Mouse (Mus musculus): ENCODE data around the gene Adgrb2.

Gene Adgrb2

GRCm38 (mm10) chr4:129987825-129988504 is 3.3 kb downstream of the Adgrb2 start:
- peak; percentile 48 for DNase-seq

GRCm38 (mm10) chr4:129989925-129990324 is 5.3 kb downstream of the Adgrb2 start:
- no peak for DNase-seq

DNA sequence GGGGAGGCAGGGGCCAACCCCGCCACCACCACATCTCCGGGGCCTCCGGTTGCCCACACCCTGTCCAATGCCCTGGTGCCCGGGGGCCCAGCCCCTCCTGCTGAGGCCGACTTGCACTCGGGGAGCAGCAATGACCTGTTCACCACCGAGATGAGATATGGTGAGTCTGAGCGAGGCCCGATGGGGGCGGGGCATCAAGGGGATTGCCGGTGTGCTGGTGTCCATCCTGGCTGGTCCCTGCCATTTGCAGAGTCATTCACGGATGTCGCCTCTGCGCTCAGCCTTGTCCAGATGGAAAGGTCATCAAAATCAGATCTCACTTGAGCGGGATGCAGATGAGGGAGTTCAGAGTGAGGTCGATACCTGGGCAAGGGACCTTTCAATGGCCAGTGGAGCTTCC is 8.1 kb downstream of the Adgrb2 start:
- DNase-seq = no peak

DNA sequence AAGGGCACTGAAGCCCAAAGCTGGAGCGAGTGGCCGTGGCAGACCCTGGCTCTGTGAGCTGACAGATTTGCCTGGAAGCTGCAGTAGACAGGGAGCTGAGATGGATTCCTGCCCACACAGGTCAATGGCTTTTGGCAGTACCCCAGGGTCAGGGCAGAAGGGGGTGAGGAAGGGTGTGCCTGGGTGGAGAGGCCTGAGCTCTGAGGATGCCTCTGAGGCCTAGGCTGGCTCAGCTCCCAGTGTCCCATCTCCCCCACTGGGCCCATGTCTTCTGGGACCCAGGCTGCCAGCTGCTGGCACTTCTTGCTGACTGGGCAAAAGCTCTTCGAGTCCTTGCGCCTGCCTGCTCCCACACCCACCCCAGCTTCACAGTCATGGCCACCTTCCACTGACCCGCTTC is 8.5 kb downstream of the Adgrb2 start:
- no peak for DNase-seq

DNA sequence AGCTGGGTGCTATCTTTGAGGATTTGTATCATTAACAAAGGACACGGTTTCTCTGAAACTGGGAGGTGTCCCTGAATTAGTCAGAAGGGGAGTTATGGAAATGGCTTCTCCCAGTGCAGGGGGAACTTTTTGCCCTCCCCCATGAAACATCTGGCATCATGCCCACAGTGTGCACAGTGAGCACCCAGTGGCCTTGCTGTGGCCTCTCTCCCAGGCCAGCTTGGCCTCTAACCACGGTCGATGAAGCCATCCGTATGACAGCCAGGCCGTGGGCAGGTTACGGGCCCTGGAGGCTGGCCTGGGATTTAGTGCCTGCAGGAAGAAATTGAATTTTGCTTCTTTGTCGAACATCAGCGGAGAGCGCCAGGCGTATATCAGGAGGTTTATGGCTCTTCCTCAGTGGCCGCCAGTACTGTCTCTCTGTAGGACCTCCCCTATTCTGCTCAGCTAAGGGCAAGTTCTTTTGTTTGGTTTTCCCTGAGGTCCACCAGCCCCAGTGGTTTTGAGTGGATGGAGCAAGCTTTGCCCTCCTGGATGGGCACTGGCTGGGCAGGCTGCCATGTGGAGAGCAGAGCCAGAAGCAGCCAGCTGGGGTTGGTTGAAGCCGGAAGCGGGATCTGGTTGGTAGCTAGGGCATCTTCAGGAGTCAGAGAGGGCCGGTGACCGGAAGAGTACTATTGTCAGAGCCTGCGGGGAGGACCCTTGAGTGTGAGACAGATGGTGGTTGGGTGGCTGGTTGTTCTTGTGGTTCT is 9.4 kb downstream of the Adgrb2 start:
- DNase-seq = peak; percentile 52

- no peak for DNase-seq
Measured at GRCm38 (mm10) chr4:129994728-129995127, 10.1 kb downstream of the Adgrb2 start.

GRCm38 (mm10) chr4:129995255-129995654 is 10.6 kb downstream of the Adgrb2 start:
- no peak for DNase-seq

DNA sequence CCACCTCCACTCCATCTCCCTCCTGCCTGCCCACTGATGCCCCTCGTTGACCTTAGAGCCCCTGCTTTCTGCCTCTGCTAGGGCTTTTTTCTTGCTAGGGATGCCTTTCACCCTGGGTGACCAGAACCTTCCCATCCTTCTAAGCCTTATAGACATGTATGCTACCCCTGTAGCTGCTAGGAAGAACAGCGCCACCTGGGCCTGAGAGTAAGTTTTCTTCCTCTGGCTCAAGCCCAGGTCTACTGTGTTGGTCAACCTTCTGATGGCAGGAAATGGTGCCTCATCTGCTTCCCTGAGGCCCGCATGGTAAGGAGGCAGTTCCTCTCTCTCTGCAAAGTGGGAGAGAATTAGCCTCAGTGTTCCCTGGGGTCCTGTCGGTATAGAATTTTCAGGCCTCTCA is 11.3 kb downstream of the Adgrb2 start:
- DNase-seq = no peak

DNA sequence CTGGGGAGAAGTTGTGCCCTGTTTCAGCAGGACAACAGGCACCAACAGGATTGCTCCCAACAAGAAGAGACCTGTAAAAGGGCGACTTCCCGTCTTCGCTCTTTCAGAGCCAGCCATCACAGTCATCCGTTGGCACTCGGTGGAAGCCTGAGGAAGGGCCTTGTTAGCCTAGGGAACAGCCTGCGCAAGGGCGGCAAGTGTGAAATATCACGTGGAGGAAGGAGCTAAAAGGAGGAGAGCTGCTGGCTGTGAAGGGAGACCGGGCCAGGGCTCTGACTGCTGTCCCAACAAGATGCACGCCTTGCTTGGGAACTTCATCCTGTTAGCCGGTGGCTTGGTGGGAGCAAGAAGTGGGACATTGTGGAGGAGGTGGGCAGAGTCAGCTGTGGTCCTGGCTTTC is 13.5 kb downstream of the Adgrb2 start:
- peak; percentile 61 for DNase-seq

- no peak for DNase-seq
Measured at GRCm38 (mm10) chr4:130001710-130002109, 17.0 kb downstream of the Adgrb2 start.

DNA sequence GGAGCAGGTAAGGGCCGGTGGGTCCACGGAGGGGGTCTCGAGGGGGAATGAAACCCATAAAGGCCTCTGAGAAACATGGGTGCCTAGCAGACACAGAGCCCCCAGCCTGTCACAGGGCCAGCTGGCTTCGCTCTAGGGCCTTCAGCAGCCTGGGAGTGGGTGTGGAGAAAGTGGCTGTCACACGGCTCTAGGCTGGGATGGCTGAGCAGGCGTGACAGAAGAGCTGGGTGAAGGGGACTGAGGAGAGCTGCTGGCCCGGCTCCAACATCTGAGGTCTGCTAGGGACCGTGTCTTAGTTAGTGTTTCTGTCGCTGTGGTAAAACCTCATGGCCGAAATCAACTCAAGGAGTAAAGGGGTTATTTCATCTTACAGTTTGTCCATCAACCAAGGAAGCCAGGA is 17.5 kb downstream of the Adgrb2 start:
- peak; percentile 49 for DNase-seq

- peak; percentile 49 for DNase-seq
Measured at GRCm38 (mm10) chr4:130005593-130005992, 20.9 kb downstream of the Adgrb2 start.

DNA sequence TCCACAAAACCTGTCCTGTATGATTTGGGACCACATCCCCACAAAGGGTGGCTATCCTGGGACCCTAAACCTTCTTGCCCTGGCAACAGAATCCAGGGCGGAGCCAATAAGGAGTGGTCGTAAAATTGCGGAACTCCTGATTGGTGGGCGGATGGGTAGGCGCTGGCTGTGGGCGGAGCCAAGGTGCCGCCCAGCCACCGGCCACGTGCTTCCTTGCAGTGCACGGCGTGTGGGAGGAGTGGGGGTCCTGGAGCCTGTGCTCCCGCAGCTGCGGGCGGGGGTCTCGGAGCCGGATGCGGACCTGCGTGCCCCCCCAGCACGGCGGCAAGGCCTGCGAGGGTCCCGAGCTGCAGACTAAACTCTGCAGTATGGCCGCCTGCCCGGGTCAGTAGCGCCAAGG is 21.9 kb downstream of the Adgrb2 start:
- DNase-seq = no peak

- DNase-seq = no peak
Measured at GRCm38 (mm10) chr4:130009043-130009442, 24.4 kb downstream of the Adgrb2 start.

DNA sequence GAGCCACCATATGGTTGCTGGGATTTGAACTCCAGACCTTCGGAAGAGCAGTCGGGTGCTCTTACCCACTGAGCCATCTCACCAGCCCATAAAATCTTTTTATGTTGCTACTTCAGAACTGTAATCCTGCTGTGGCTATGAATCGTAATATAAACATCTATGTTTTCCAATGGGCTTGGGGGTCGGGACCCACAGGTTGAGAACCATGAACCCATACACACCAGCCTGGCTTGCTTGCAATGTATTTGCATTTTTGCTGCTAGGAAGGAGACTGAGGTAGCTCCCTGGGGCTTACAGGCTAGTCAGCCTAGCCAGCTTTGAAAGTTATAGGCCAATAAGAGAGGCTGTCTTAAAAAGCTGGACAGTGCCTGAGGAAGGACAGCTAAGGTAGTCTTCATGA is 26.1 kb downstream of the Adgrb2 start:
- no peak for DNase-seq

GRCm38 (mm10) chr4:130012234-130012633 is 27.6 kb downstream of the Adgrb2 start:
- no peak for DNase-seq

DNA sequence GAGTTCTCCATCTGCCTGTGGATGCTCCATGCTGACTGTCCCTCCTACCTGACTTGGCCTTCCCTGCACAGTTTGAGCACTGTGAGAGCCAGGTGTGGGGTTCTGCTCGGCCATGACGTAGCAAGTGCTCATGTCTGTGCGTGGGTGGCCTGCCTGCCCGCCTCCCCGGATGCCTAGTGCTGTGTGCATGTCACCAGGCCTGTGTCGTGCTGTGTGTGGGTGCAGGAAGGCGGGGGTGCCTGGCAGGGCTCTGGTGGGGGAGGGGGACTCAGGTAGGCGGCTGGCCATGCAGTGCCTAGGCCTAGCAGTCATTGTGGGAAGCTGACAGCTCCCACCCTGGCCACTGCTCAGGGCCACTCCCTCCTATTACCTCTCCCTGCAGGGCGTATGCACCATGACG is 28.4 kb downstream of the Adgrb2 start:
- DNase-seq = peak; percentile 81

GRCm38 (mm10) chr4:130016010-130016409 is 31.3 kb downstream of the Adgrb2 start:
- no peak for DNase-seq

GRCm38 (mm10) chr4:130017036-130017674 is 32.5 kb downstream of the Adgrb2 start:
- DNase-seq = no peak

DNA sequence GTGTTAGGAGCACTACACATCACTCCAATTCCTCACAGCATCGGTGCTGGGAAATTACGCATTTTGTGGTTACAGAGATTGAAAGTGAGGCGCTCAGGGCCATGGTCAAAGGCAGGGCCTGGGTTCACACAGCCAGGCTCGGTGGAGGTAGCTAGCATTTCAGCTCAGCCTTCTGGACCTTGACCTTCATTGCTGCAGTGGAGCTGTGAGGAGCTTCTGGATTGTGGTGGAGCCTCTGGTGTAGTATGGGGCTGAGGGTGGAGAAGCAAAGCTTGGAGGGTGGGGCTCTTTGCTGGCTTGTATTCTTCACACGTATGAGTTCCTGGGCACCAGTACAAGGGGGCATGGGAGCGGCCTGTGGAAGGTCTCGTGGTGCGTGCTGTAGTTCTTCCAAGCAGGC is 38.3 kb downstream of the Adgrb2 start:
- DNase-seq = no peak

DNA sequence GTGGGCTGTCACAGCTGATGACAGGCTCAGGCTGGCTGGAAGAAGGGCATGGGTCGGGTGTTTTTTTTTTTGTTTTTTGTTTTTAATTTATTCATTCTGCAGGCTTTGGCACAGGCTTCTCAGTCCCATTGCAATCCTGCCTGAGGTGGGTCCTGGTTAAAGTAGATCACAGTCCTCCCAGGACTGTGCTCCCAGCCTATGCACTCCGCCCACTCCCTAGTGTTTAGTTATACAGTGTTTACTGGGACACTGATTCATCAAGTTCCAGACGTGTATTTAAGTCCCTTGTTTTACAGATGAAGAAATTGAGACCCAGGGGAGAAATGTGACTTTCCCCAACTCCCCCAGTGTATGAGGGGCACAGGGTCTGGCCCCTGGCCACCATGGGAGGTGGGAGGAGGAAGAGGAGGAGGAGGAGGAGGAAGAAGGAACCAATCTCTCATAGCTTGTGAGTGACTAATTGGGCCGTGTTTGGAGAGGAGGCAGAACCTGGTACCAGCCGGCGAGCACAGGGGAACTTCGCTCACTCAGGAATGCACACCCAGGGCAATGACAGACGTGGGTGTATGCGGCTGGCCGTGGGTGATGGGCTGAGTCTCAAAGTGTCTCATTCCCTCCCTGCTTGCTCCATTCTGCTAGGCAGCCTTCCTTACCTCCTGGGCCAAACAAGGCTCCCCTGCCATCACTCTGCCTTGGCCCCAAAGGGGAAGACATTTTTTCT is 39.0 kb downstream of the Adgrb2 start:
- peak; percentile 57 for DNase-seq

- DNase-seq = no peak
Measured at GRCm38 (mm10) chr4:130025544-130025943, 40.9 kb downstream of the Adgrb2 start.

DNA sequence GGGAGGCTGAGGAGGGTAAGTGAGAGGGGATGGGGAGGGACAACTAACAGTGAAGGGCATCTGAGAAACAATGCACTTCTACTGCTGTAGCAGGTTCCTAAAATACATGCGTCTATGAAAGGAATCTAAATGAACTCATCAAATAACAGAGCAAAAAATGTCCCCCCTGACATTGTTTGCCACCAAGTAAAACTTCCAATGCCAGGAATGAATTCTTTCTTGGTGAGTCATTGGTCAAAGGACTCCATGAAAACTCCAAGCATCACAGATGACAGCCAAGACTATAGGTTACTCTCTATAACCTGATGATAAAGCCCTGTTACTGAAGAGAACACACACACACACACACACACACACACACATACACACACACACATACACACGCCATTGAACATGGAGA is 46.5 kb downstream of the Adgrb2 start:
- DNase-seq = no peak
